Mouse (Mus musculus): Measurements from ENCODE around the gene Plcz1.

Gene Plcz1

DNA sequence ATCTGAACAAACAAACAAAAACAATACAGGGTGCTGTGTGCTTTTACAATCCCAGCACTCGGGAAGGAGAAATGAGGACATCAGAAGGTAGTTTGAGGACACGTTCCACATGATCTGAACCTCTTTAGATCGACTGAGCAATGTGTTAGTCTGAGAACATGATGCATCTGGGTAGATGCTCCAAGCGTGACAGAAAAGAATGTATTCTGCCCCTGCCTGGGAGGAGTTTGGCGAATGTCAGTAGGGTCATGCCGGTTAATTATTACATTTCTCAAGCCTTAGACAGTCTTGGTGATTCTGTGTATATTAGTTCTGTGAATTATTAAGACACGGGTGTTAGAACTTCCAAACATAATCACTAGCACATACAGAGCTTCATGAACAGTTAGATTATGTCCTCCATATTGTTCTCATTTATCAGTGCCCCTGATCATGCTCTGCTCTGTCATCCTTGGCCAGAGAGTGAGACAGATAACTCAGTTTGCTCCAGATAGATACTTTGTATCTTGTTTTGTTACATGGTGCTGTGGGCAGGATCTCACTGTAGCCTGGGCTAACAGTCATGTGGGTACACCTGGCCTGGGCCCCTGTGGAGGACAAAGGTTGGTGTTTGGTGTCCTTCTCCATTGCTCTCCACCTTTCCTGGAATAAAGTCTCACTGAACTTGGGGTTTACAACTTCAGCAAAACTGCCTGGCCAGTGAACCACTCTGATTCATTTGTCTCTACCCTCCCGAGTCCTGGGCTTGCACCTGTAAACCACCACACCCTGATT lies 94.0 kb downstream of the Plcz1 start:
- DNase-seq (ENCODE audit: low spot score in 2 of 2), result no peak
